Mouse (Mus musculus): Measurements from ENCODE around the gene Rtn4rl1. TPM values are rescaled to one million over a fixed set of nuclear protein-coding genes. Genes with fewer than 3 reads are reported as not detected.
A peak's percentile ranks its signal among the peaks of the same experiment; 100 is the strongest.

Gene Rtn4rl1
- polyA plus RNA-seq, 1 experiment from 2014 or later, result 2.0 TPM

- H3K4me2 ChIP-seq (ENCODE audit: low read depth, low read length), result no peak overlapping the region
- TF ChIP-seq EP300 (IDR thresholded peaks at IDR 0.05; ENCODE audit: low read depth) (peak; percentile 83), CTCF (IDR thresholded peaks at IDR 0.05; ENCODE audit: low read depth) (no peak)
- 65% methylated on average over 8 of the region's 8 CpGs for WGBS (ENCODE audit: insufficient replicate concordance)
- no peak overlapping the region for H3K4me3 ChIP-seq (ENCODE audit: low read depth, low read length)
- DNase-seq (no peak), ATAC-seq (peak; percentile 79)
- H3K9ac ChIP-seq (replicated peaks), result no peak overlapping the region
- H3K4me1 ChIP-seq (ENCODE audit: insufficient read depth), result peaks cover 5% of the 10 kb centered on the region; the same call in 1 of the 2 replicates
- H3K27ac ChIP-seq (ENCODE audit: low read depth), result no peak overlapping the region
- peaks cover 83% of the 10 kb centered on the region for H3K36me3 ChIP-seq (replicated peaks; ENCODE audit: insufficient read depth, low read length)
- H3K27me3 ChIP-seq (ENCODE audit: insufficient read depth, low read length), result no peaks in the 10 kb centered on the region
- H3K9me3 ChIP-seq (ENCODE audit: low read length), result no peaks in the 10 kb centered on the region
Measured at GRCm38 (mm10) chr11:75313834-75314233, 120.3 kb downstream of the Rtn4rl1 start.

MicroRNAs encoded within 50 kb of the gene (microRNA counts, 519-probe panel; counts per million panel counts)
- microRNA mmu-miR-132 (3,598 counts per million, percentile 37 among the panel's probes with 10 or more counts), microRNA mmu-miR-212 (not detected)

Small RNA genes lying within 50 kb of the gene (microRNA-seq; reads per million reads assigned to microRNA genes)
- 231 reads per million, percentile 53 among the genes with 10 or more reads in this experiment for gene Mir132
- 16.6 reads per million, percentile 25 among the genes with 10 or more reads in this experiment for gene Mir212

Other genes with a start within 250 kb of the Rtn4rl1 start
- 1.1 and 1.5 TPM in 2 replicates for gene Hic1, start 24.3 kb upstream of the Rtn4rl1 start, polyA plus RNA-seq (2015; fragmentation: Nextera tagmentation; extraction: Ambion mirVana)
- 12.4 and 13.6 TPM in 2 replicates for gene Ovca2, start 14.9 kb upstream of the Rtn4rl1 start, polyA plus RNA-seq (2015; fragmentation: Nextera tagmentation; extraction: Ambion mirVana)
- gene Dph1, start 2.5 kb upstream of the Rtn4rl1 start, polyA plus RNA-seq (2015; fragmentation: Nextera tagmentation; extraction: Ambion mirVana), result 10.9 and 13.0 TPM in 2 replicates
- 43.5 and 49.3 TPM in 2 replicates for gene Rpa1, start 154.5 kb downstream of the Rtn4rl1 start, polyA plus RNA-seq (2015; fragmentation: Nextera tagmentation; extraction: Ambion mirVana)
- gene Smyd4, start 154.7 kb downstream of the Rtn4rl1 start, polyA plus RNA-seq (2015; fragmentation: Nextera tagmentation; extraction: Ambion mirVana), result 3.1 TPM in 2 replicates
- 823 and 833 TPM in 2 replicates for gene Serpinf1, start 228.9 kb downstream of the Rtn4rl1 start, polyA plus RNA-seq (2015; fragmentation: Nextera tagmentation; extraction: Ambion mirVana)
- gene Serpinf2, start 245.8 kb downstream of the Rtn4rl1 start, polyA plus RNA-seq (2015; fragmentation: Nextera tagmentation; extraction: Ambion mirVana), result 975 and 1,049 TPM in 2 replicates

Data from liver, postnatal 0 days (tissue).